Mouse (Mus musculus) liver, embryonic 12.5 days (tissue): Measurements from ENCODE around the gene Calcrl. TPM values are rescaled to one million over a fixed set of nuclear protein-coding genes. Genes with fewer than 3 reads are reported as not detected.

Experiments
- ATAC-seq: fragments of 200-750 bp; cut with Nextera tagmentation; 2 replicates; pipeline ENCODE4 v1.8.0; 2017; ENCODE audit warnings: moderate number of reproducible peaks, mild to moderate bottlenecking, moderate library complexity
- H3K27ac ChIP-seq: fragments of 300-500 bp; sonication (generic); 2 replicates; pipeline ENCODE4 v1.5.1; 2016; ENCODE audit warnings: mild to moderate bottlenecking
- H3K27me3 ChIP-seq: fragments of 300-500 bp; sonication (generic); replicated peaks from 2 replicates; pipeline ENCODE4 v1.6.1; 2016; ENCODE audit warnings: mild to moderate bottlenecking, moderate library complexity
- H3K36me3 ChIP-seq: fragments of 300-500 bp; sonication (generic); 2 replicates; pipeline ENCODE4 v1.6.1; 2016; ENCODE audit warnings: mild to moderate bottlenecking, moderate library complexity
- H3K4me1 ChIP-seq: fragments of 300-500 bp; sonication (generic); 2 replicates; pipeline ENCODE4 v1.6.1; 2016
- H3K4me2 ChIP-seq: fragments of 300-500 bp; sonication (generic); 2 replicates; pipeline ENCODE4 v1.6.1; 2016; ENCODE audit warnings: mild to moderate bottlenecking, moderate library complexity
- H3K4me3 ChIP-seq: fragments of 300-500 bp; sonication (generic); 2 replicates; pipeline ENCODE4 v1.5.1; 2016; ENCODE audit warnings: mild to moderate bottlenecking, moderate library complexity
- H3K9ac ChIP-seq: fragments of 300-500 bp; sonication (generic); 2 replicates; pipeline ENCODE4 v1.6.1; 2016; ENCODE audit warnings: mild to moderate bottlenecking, moderate library complexity
- H3K9me3 ChIP-seq: fragments of 300-500 bp; sonication (generic); replicated peaks from 2 replicates; pipeline ENCODE4 v1.6.1; 2016; ENCODE audit warnings: mild to moderate bottlenecking, moderate library complexity
- WGBS: fragments of 180-500 bp; shearing (Covaris S2); methylation state at CpG from one replicate; pipeline ENCODE4 v1.1.7; 2016; ENCODE audit not compliant: insufficient replicate concordance; 5-methylcytosine and 5-hydroxymethylcytosine counted together
- polyA plus RNA-seq: library from polyadenylated mRNA; unstranded; fragments of >200 nt; fragmentation: Nextera tagmentation; extraction: Ambion mirVana; gene quantifications from 2 replicates; pipeline ENCODE4 v1.2.1, GENCODE M21; 2016

Calcrl gene
- polyA plus RNA-seq, 1 experiment from 2014 or later = 22.1 TPM

DNA sequence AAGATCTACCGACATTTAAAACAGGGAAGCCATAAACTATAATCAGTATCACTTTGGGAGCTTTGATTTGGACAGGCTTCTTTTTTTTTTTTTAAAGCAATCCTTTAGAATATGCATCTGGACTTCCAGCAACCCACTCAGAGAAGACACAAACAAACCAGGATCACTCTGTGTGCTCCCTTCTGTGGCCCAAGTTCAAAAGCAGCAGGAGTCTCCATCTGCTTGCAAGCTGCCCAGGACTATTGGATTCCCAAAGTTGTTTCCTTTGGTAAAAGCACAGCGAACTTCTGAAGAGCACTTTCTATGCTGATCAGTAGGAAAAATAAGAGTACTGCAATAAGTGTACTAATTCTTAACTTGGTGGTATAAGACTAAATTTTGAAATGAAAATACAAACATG lies 130.6 kb downstream of the Calcrl start:
- H3K9ac ChIP-seq = no peak overlapping the region
- H3K4me1 ChIP-seq = no peaks in the 10 kb centered on the region
- no peaks in the 10 kb centered on the region for H3K36me3 ChIP-seq
- no peak overlapping the region for H3K4me3 ChIP-seq
- ATAC-seq = no peak
- no peaks in the 10 kb centered on the region for H3K27me3 ChIP-seq
- no peak overlapping the region for H3K27ac ChIP-seq
- no peaks in the 10 kb centered on the region for H3K9me3 ChIP-seq
- WGBS = 57% methylated on average over 2 of the region's 2 CpGs
- no peak overlapping the region for H3K4me2 ChIP-seq

- Histone ChIP-seq H3K4me1 (no peaks in the 10 kb centered on the region), H3K27ac (no peak overlapping the region), H3K4me2 (no peak overlapping the region), H3K9ac (no peak overlapping the region), H3K4me3 (no peak overlapping the region), H3K9me3 (no peaks in the 10 kb centered on the region), H3K36me3 (no peaks in the 10 kb centered on the region), H3K27me3 (no peaks in the 10 kb centered on the region)
- ATAC-seq = no peak
- 79% methylated on average over 4 of the region's 4 CpGs for WGBS
Observed at GRCm38 (mm10) chr2:84292351-84293000, 132.7 kb downstream of the Calcrl start.

DNA sequence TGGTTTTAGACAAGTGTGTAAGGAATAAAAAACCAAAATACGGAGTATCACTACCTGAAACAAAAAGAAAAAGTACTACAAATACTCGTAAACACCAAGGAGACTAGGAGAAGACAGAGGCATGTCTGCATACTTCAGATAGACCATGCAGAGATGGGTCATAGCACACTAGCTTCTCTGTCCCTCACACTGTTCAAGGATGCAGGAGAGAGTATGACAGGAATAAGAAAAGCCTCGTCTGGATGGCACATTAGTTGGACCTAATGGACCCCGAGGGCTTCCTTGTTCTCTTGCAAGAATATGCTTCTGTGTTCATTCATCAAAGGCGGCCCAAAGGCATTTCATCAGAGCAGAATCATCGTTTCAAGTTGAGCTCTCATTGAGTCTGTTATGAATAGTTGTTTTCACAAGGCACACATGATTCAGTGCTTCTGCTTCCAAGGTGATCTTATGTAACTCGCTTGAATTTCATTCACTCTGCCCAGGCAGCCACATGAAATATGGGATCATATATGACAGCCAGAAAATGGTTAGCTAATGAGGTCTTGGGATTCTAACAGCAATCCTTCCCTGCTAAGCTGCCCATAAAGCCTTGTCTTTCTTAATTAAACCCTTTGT lies 136.2 kb downstream of the Calcrl start:
- Histone ChIP-seq H3K9me3 (no peaks in the 10 kb centered on the region), H3K9ac (no peak overlapping the region), H3K27ac (no peak overlapping the region), H3K27me3 (no peaks in the 10 kb centered on the region), H3K36me3 (no peaks in the 10 kb centered on the region), H3K4me1 (no peaks in the 10 kb centered on the region), H3K4me2 (no peak overlapping the region), H3K4me3 (no peak overlapping the region)
- 69% methylated on average over 7 of the region's 7 CpGs for WGBS
- ATAC-seq = no peak

Other genes with a start within 250 kb of the Calcrl start
- 25.0 and 25.8 TPM in 2 replicates for gene Tfpi, start 51.4 kb upstream of the Calcrl start, polyA plus RNA-seq
- gene Ctnnd1, start 225.4 kb upstream of the Calcrl start, polyA plus RNA-seq = 18.6 and 20.5 TPM in 2 replicates
- 0.04 and 0.10 TPM in 2 replicates for gene Btbd18, start 233.7 kb upstream of the Calcrl start, polyA plus RNA-seq
- gene Selenoh, start 245.4 kb upstream of the Calcrl start, polyA plus RNA-seq = 163 and 165 TPM in 2 replicates